Comparison of ENCODE assay signal across 7 mouse cellular contexts in the genomic region with DNA sequence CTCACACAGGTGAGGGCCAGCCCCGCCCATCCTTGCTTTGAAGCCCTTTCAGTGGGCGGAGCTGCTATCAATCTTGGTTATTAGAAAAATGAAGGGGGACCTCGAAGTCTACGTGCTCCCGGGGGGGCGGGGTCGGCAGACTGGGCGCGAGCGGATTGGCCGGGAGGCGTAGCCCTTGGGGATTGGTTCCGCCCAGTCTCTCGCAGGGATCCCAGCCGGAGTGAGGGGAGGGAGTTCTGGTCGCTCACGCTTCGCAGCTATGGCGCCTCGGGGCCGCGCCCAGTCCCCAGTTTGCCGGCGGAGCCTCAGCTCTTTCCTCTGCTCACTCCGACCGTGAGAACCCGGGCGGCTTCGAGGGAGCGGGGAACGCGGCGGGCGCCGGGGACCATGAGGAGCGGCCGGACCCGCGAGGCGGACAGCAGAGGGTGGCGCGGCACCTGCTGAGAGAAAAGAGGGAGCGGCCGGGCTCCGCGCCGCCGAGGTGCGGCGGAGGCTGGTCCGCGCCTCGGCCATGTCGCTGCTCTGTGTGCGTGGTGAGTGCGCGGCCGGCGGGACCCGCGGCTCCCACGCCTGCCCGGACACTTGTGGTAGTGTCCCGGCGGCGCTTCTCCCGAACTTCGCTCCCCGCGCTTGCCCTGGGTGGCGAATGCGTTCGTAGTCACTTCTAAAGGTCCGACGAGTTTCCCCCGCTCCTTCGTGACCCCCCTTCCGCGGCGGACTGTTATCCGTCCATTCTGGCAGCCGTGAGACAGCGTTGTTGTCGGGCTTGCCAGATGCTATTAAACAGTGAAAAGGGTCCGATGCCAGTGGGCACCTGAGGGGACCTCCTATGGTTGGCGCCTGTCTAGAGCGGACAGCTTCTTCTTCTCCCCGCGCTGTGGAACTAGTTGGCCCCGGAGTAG. TPM values are rescaled to one million over a fixed set of nuclear protein-coding genes. Genes with fewer than 3 reads are reported as not detected.
DNase-seq lines count a peak whose midpoint lies in the region; ATAC-seq and TF ChIP-seq lines count a peak whose summit lies in the region.

A gene (plus strand): TSS at position 201 of the 902 bp plus-strand sequence.

- intact Hi-C loops in heart, adult 2 months (cut with DNase I): no loop called here

- H3K79me2 ChIP-seq in heart, adult 2 months (replicated peaks; ENCODE audit: control insufficient read depth, insufficient read depth, low read length): no peaks in the 10 kb centered on the region

- peaks cover 5% of the 10 kb centered on the region; the same call in 1 of the 2 replicates for H3K4me1 ChIP-seq in embryonic facial prominence, embryonic 15.5 days
- no peaks in the 10 kb centered on the region; the same call in 1 of the 2 replicates for H3K4me1 ChIP-seq in heart, adult 2 months (ENCODE audit: control insufficient read depth, insufficient read depth, low read length)
- peaks cover 9% of the 10 kb centered on the region; the same call in 1 of the 2 replicates for H3K4me1 ChIP-seq in kidney, adult 2 months (ENCODE audit: control insufficient read depth, insufficient read depth, low read length)
- H3K4me1 ChIP-seq in limb, embryonic 14.5 days (ENCODE audit: control insufficient read depth, insufficient read depth, low read length): no peaks in the 10 kb centered on the region
- H3K4me1 ChIP-seq in midbrain, embryonic 16.5 days (ENCODE audit: control insufficient read depth, insufficient read depth, low read length): peaks cover 13% of the 10 kb centered on the region

- no peak for TF ChIP-seq EP300 in heart, adult 2 months (IDR thresholded peaks at IDR 0.05; ENCODE audit: insufficient read depth, low read depth, low read length)

- peak; percentile 94 for ATAC-seq in embryonic facial prominence, embryonic 15.5 days (ENCODE audit: insufficient number of reproducible peaks, low FRiP score, low TSS enrichment, low read depth)
- ATAC-seq in limb, embryonic 14.5 days (ENCODE audit: low FRiP score, low read depth): peak; percentile 93
- peak; percentile 98 for ATAC-seq in midbrain, embryonic 16.5 days

- peaks cover 10% of the 10 kb centered on the region for H3K27me3 ChIP-seq in embryonic facial prominence, embryonic 15.5 days
- H3K27me3 ChIP-seq in heart, adult 2 months (ENCODE audit: control insufficient read depth, insufficient read depth, low read length): no peaks in the 10 kb centered on the region
- no peaks in the 10 kb centered on the region for H3K27me3 ChIP-seq in kidney, adult 2 months (replicated peaks; ENCODE audit: control insufficient read depth, insufficient read depth, low read length)
- H3K27me3 ChIP-seq in limb, embryonic 14.5 days (ENCODE audit: control insufficient read depth, insufficient read depth, low read length): peaks cover 15% of the 10 kb centered on the region
- H3K27me3 ChIP-seq in midbrain, embryonic 16.5 days (ENCODE audit: control insufficient read depth, insufficient read depth, low read depth, low read length): no peaks in the 10 kb centered on the region

- TF ChIP-seq CTCF in brain, embryonic 14.5 days (IDR thresholded peaks at IDR 0.05; ENCODE audit: borderline replicate concordance, extremely low read depth, insufficient read depth, insufficient read length): no peak
- TF ChIP-seq CTCF in heart, adult 2 months (IDR thresholded peaks at IDR 0.05): no peak
- no peak for TF ChIP-seq CTCF in kidney, adult 2 months (conservative IDR thresholded peaks at IDR 0.05; ENCODE audit: insufficient read depth, insufficient read length, low read depth, low read length)

- H3K36me3 ChIP-seq in embryonic facial prominence, embryonic 15.5 days: no peaks in the 10 kb centered on the region
- H3K36me3 ChIP-seq in heart, adult 2 months (ENCODE audit: control insufficient read depth, insufficient read depth, low read length): no peaks in the 10 kb centered on the region; the same call in 1 of the 2 replicates
- H3K36me3 ChIP-seq in kidney, adult 2 months (ENCODE audit: control insufficient read depth, insufficient read depth, low read length): no peaks in the 10 kb centered on the region
- H3K36me3 ChIP-seq in limb, embryonic 14.5 days (ENCODE audit: control insufficient read depth, insufficient read depth, low read length): no peaks in the 10 kb centered on the region
- H3K36me3 ChIP-seq in midbrain, embryonic 16.5 days (ENCODE audit: control insufficient read depth, insufficient read depth, low read length): no peaks in the 10 kb centered on the region

- peak; percentile 99 for DNase-seq in brain, embryonic 14.5 days (ENCODE audit: low read depth)
- DNase-seq in heart, adult 2 months: peak; percentile 90 to 93
- DNase-seq in kidney, adult 2 months: peak; percentile 96
- DNase-seq in limb, embryonic 14.5 days (ENCODE audit: low spot score): peak; percentile 87
- DNase-seq in spleen, postnatal 14 days (ENCODE audit: low spot score in 2 of 2): peak; percentile 63 to 64

- H3K9ac ChIP-seq in embryonic facial prominence, embryonic 15.5 days: peak within 1 kb of the TSS; percentile 39
- peak within 1 kb of the TSS; percentile 86 for H3K9ac ChIP-seq in heart, adult 2 months (ENCODE audit: low read depth, low read length)
- peak within 1 kb of the TSS; percentile 45; the same call in 1 of the 2 replicates for H3K9ac ChIP-seq in limb, embryonic 14.5 days (ENCODE audit: low read depth, low read length, severe bottlenecking)
- H3K9ac ChIP-seq in midbrain, embryonic 16.5 days (ENCODE audit: low read depth, low read length): peak within 1 kb of the TSS; percentile 84

- H3K9me3 ChIP-seq in embryonic facial prominence, embryonic 15.5 days (replicated peaks): no peaks in the 10 kb centered on the region
- H3K9me3 ChIP-seq in limb, embryonic 14.5 days (ENCODE audit: control insufficient read depth, low read length): 0 out of 2 replicates have a peak, but pooled peaks cover 4% of the 10 kb centered on the region
- H3K9me3 ChIP-seq in midbrain, embryonic 16.5 days (replicated peaks; ENCODE audit: control insufficient read depth, low read length, poor library complexity, severe bottlenecking): no peaks in the 10 kb centered on the region

- TF ChIP-seq POLR2A in brain, embryonic 14.5 days (IDR thresholded peaks at IDR 0.05; ENCODE audit: borderline replicate concordance, extremely low read depth, insufficient read depth, insufficient read length, poor library complexity, severe bottlenecking): peak; percentile 79
- TF ChIP-seq POLR2A in heart, adult 2 months (IDR thresholded peaks at IDR 0.05; ENCODE audit: insufficient read depth, low read depth, low read length): peak; percentile 81
- peak; percentile 26 for TF ChIP-seq POLR2A in kidney, adult 2 months (IDR thresholded peaks at IDR 0.05; ENCODE audit: low read depth, low read length)
- TF ChIP-seq POLR2A in limb, embryonic 14.5 days (IDR thresholded peaks at IDR 0.05; ENCODE audit: borderline replicate concordance, extremely low read depth, insufficient read depth, insufficient read length): 0 out of 2 replicates have a peak, but pooled peaks have one; percentile 28

- H3K4me2 ChIP-seq in embryonic facial prominence, embryonic 15.5 days (replicated peaks): peak within 1 kb of the TSS; percentile 99
- peak within 1 kb of the TSS; percentile 97 for H3K4me2 ChIP-seq in limb, embryonic 14.5 days (replicated peaks; ENCODE audit: low read depth, low read length, severe bottlenecking)
- peak within 1 kb of the TSS; percentile 73 for H3K4me2 ChIP-seq in midbrain, embryonic 16.5 days (ENCODE audit: low read length)

- 0 out of 2 replicates have a peak within 1 kb of the TSS, but pooled peaks have one; percentile 28 for H3K27ac ChIP-seq in embryonic facial prominence, embryonic 15.5 days (replicated peaks)
- H3K27ac ChIP-seq in heart, adult 2 months: peak within 1 kb of the TSS; percentile 80
- H3K27ac ChIP-seq in kidney, adult 2 months (ENCODE audit: insufficient read depth, low read depth, low read length): no peak within 1 kb of the TSS
- H3K27ac ChIP-seq in limb, embryonic 14.5 days (replicated peaks; ENCODE audit: low read depth, low read length): no peak within 1 kb of the TSS
- H3K27ac ChIP-seq in midbrain, embryonic 16.5 days (ENCODE audit: low read length): peak within 1 kb of the TSS; percentile 87

- under 1% methylated on average over 87 of the region's 90 CpGs for WGBS in embryonic facial prominence, embryonic 15.5 days
- under 1% methylated on average over 84 of the region's 90 CpGs for WGBS in heart, adult 2 months
- WGBS in kidney, adult 2 months: under 1% methylated on average over 77 of the region's 90 CpGs
- WGBS in limb, embryonic 14.5 days: under 1% methylated on average over 55 of the region's 90 CpGs
- WGBS in midbrain, embryonic 16.5 days: under 1% methylated on average over 82 of the region's 90 CpGs

- peak within 1 kb of the TSS; percentile 67 for H3K4me3 ChIP-seq in embryonic facial prominence, embryonic 15.5 days (replicated peaks)
- H3K4me3 ChIP-seq in heart, adult 2 months: peak within 1 kb of the TSS; percentile 89
- peak within 1 kb of the TSS; percentile 75 for H3K4me3 ChIP-seq in kidney, adult 2 months (ENCODE audit: insufficient read depth, low read depth, low read length)
- peak within 1 kb of the TSS; percentile 61 for H3K4me3 ChIP-seq in limb, embryonic 14.5 days (replicated peaks; ENCODE audit: low read length)
- peak within 1 kb of the TSS; percentile 88 for H3K4me3 ChIP-seq in midbrain, embryonic 16.5 days (ENCODE audit: low read depth, low read length)

RNA-seq across cellular contexts. Expression of the gene that starts here (rescaled TPM):
- polyA plus RNA-seq in brain, embryonic 14.5 days (2012; rRNA removed): 51.3 and 65.5 TPM in 2 replicates
- polyA plus RNA-seq in embryonic facial prominence, embryonic 15.5 days (2015; fragmentation: Nextera tagmentation; extraction: Ambion mirVana): 4.9 and 6.3 TPM in 2 replicates
- total RNA-seq in heart, adult 2 months (2021): 10 to 100 TPM in 1 of 2 experiments, 1 to 10 TPM in 1; 10.0 to 10.9 TPM
- polyA plus RNA-seq in heart, adult 2 months (2012; rRNA removed): 6.7 and 11.7 TPM in 2 replicates
- polyA plus RNA-seq in kidney, adult 2 months (2012; rRNA removed): 5.0 and 5.5 TPM in 2 replicates
- polyA plus RNA-seq in limb, embryonic 14.5 days (2012; rRNA removed): 6.7 and 7.2 TPM in 2 replicates
- 2.4 and 2.5 TPM in 2 replicates for polyA plus RNA-seq in limb, embryonic 14.5 days (2014; fragmentation: Nextera tagmentation; extraction: Ambion mirVana)
- 19.5 and 20.8 TPM in 2 replicates for polyA plus RNA-seq in midbrain, embryonic 16.5 days (2015; fragmentation: Nextera tagmentation; extraction: Ambion mirVana)

Comparison
In these comparisons a context has a peak if more than half of its experiments do, and no peak if none do; other contexts are left out.
1. POLR2A ChIP-seq: peak in every context shown above with its lines; median percentile 81 in heart, adult 2 months; 79 in brain, embryonic 14.5 days; 28 in limb, embryonic 14.5 days; 26 in kidney, adult 2 months.
2. H3K27ac ChIP-seq: peak in embryonic facial prominence, embryonic 15.5 days (single experiment), heart, adult 2 months (single experiment) and midbrain, embryonic 16.5 days (single experiment); none in kidney, adult 2 months (single experiment) and limb, embryonic 14.5 days (single experiment).
3. Peak in every context shown above with its lines, with median percentiles within 50 percentile points of each other: DNase-seq, ATAC-seq, H3K4me2 ChIP-seq, H3K4me3 ChIP-seq and H3K9ac ChIP-seq.